Mouse (Mus musculus): ENCODE results near the gene Cdc14b. TPM values are rescaled to one million over a fixed set of nuclear protein-coding genes. Genes with fewer than 3 reads are reported as not detected.

Cdc14b gene
- polyA plus RNA-seq, 1 experiment from 2014 or later: 12.6 TPM

DNA sequence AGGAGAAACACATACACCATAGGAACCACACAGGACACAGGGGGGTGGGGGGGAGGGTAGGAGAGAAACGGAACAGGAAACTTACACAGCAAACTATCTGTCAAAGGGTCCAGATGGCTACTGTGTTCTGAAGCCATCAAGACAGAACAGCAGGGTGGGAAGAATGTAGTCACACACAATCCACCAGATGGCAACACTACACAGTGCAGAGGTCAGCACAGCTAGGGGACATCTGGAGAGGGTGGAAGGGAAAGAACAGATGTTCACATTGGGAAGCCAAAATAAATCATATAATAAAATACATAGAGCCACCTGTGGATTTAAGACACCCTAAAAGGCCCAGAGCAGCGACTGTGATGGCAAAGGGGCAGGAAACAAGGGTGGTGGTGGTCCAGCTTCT is 69.9 kb downstream of the Cdc14b start:
- no peak for DNase-seq (ENCODE audit: low spot score)
- 65% methylated on average over 2 of the region's 2 CpGs for WGBS
- no peak overlapping the region for H3K27ac ChIP-seq (replicated peaks)
- no peaks in the 10 kb centered on the region for H3K9me3 ChIP-seq (replicated peaks)
- peaks cover 8% of the 10 kb centered on the region for H3K36me3 ChIP-seq
- H3K27me3 ChIP-seq (ENCODE audit: low read depth, poor library complexity, severe bottlenecking): no peaks in the 10 kb centered on the region
- H3K4me3 ChIP-seq: no peak overlapping the region
- 0 out of 2 replicates have a peak, but pooled peaks cover 3% of the 10 kb centered on the region for H3K4me1 ChIP-seq

DNA sequence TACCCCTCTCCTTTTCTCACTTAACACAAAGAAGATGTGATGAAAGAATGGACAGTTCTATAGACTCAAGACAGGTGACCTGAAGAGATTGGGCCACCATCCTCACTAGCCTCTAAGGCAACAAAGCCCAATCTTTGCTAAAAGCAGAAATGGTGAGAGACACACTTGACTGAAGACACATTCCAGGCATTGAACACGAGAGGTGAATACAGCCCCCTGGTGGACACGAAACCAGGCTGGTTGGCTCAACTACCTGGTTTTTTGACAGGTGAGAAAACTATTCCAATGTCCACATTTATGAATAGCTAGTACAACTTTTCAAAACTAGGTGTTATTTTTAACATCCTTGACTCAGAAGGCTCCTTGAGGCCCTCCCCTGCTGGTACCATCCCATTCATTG is 70.4 kb downstream of the Cdc14b start:
- Histone ChIP-seq H3K36me3 (peaks cover 9% of the 10 kb centered on the region), H3K27me3 (ENCODE audit: low read depth, poor library complexity, severe bottlenecking) (no peaks in the 10 kb centered on the region), H3K4me3 (no peak overlapping the region), H3K4me1 (0 out of 2 replicates have a peak, but pooled peaks cover 3% of the 10 kb centered on the region), H3K9me3 (replicated peaks) (no peaks in the 10 kb centered on the region), H3K27ac (replicated peaks) (no peak overlapping the region)
- 78% methylated on average over 2 of the region's 2 CpGs for WGBS
- no peak for DNase-seq (ENCODE audit: low spot score)

DNA sequence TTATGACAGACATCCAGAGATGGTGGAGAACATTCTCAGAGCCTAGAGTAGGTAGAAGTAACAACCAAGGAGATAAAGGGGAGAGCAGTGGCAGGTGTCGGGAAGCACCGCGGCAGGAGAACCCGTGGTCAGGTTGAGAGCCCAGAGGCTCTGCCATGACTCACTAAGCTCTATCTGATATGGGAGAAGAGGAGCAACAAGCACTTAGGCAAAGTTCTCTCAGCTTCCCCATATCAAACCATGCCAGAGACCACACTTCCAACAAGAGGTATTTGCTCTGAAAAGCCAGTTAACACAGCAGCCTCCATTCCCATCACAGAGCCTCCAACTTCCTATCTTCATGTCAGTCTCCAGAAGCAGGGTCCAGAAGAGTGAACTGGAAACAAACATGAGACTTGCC is 74.2 kb downstream of the Cdc14b start:
- DNase-seq (ENCODE audit: low spot score): no peak
- H3K27ac ChIP-seq (replicated peaks): no peak overlapping the region
- peaks cover 17% of the 10 kb centered on the region for H3K36me3 ChIP-seq
- H3K4me1 ChIP-seq: 0 out of 2 replicates have a peak, but pooled peaks cover 3% of the 10 kb centered on the region
- H3K27me3 ChIP-seq (ENCODE audit: low read depth, poor library complexity, severe bottlenecking): no peaks in the 10 kb centered on the region
- no peak overlapping the region for H3K4me3 ChIP-seq
- no peaks in the 10 kb centered on the region for H3K9me3 ChIP-seq (replicated peaks)
- whole genome bisulfite sequencing: 97% methylated on average over 4 of the region's 4 CpGs

DNA sequence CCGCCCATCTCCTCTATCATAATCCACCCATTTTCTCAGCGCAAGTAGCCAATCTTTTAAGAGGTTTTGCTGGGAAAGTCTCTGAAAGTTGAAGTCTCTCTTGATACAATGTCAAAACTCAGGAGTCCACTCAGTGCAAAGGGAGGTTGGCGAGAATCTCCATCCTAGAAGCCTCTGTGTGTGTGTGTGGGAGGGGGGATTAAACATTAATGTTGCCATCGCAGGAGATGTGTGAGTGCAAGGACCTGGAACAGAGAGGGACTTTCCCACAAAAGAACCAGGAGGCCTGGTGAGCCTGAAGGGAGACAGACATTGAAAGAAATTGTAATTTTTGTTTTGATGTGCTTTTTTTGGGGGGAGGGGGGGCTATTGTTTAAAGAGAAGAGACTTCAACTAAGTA is 76.8 kb downstream of the Cdc14b start:
- Histone ChIP-seq H3K4me1 (0 out of 2 replicates have a peak, but pooled peaks cover 1% of the 10 kb centered on the region), H3K36me3 (peaks cover 23% of the 10 kb centered on the region), H3K9me3 (replicated peaks) (no peaks in the 10 kb centered on the region), H3K27ac (replicated peaks) (no peak overlapping the region), H3K27me3 (ENCODE audit: low read depth, poor library complexity, severe bottlenecking) (no peaks in the 10 kb centered on the region), H3K4me3 (no peak overlapping the region)
- 95% methylated on average over 4 of the region's 4 CpGs for WGBS
- no peak for DNase-seq (ENCODE audit: low spot score)

DNA sequence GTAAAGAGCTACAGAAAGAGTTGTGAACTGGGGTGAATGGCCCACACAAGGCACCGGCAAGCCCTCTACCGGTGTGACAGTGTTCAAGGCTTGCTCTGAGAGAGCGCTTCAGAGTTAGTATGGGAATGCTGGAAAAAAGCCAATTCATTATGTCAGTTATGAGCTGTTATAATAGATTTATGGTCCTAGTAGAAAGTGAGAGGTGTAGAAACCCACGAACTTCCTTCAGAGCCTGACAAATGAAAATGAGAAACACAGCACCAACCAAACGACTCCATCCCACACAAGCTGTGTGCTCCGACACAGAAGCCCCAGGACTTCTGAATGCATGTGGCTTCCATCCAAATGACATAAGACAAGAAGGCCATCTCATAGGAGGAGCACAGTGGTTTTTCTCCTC is 77.2 kb downstream of the Cdc14b start:
- H3K36me3 ChIP-seq: peaks cover 24% of the 10 kb centered on the region
- no peaks in the 10 kb centered on the region for H3K27me3 ChIP-seq (ENCODE audit: low read depth, poor library complexity, severe bottlenecking)
- H3K4me1 ChIP-seq: no peaks in the 10 kb centered on the region
- H3K9me3 ChIP-seq (replicated peaks): no peaks in the 10 kb centered on the region
- WGBS: 94% methylated on average over 6 of the region's 6 CpGs
- no peak for DNase-seq (ENCODE audit: low spot score)
- no peak overlapping the region for H3K4me3 ChIP-seq
- H3K27ac ChIP-seq (replicated peaks): no peak overlapping the region

DNA sequence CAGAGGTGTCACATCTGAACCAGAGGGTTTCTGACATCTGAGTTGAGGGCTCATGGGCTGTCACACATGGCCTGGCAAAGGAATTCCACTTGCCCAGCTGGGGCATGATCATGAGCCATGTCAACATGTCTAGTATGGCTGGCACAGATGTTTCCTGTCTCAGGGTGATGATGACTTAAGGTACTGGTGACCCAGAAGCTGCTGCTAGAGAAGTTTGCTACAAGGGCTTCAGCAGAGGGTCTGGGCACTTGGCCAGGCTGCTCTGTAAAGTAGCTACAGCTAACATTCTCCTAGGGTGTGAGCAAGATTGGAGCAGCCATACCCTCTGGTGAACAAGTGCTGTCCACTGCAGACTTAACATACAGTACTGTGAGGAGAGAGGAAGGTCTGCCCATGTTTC is 88.0 kb downstream of the Cdc14b start:
- no peaks in the 10 kb centered on the region for H3K4me1 ChIP-seq
- H3K9me3 ChIP-seq (replicated peaks): no peaks in the 10 kb centered on the region
- no peak for DNase-seq (ENCODE audit: low spot score)
- no peaks in the 10 kb centered on the region for H3K27me3 ChIP-seq (ENCODE audit: low read depth, poor library complexity, severe bottlenecking)
- H3K27ac ChIP-seq (replicated peaks): no peak overlapping the region
- peaks cover 39% of the 10 kb centered on the region for H3K36me3 ChIP-seq
- H3K4me3 ChIP-seq: no peak overlapping the region

DNA sequence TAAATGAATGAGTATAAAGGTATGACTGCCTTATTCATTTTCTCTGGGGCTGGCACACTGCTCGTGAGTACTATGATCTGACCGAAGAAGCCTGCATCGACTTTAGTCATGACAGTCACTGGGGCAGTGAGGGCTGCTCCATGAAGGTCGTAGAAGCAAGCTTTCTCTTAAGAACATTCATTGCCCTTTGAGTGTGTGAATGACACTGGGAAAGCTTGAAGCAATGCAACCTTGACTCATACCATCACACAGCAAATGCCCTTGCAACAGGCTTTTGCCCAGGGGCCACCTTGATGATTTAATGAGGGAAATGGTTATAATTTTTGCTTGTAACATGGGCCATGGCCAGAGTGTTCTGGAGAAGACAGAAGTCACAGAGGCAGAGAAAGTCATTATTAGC is 88.6 kb downstream of the Cdc14b start:
- Histone ChIP-seq H3K9me3 (replicated peaks) (no peaks in the 10 kb centered on the region), H3K4me3 (no peak overlapping the region), H3K4me1 (no peaks in the 10 kb centered on the region), H3K27me3 (ENCODE audit: low read depth, poor library complexity, severe bottlenecking) (no peaks in the 10 kb centered on the region), H3K36me3 (peaks cover 39% of the 10 kb centered on the region), H3K27ac (replicated peaks) (no peak overlapping the region)
- DNase-seq (ENCODE audit: low spot score): no peak
- WGBS: 92% methylated on average over 4 of the region's 4 CpGs

DNA sequence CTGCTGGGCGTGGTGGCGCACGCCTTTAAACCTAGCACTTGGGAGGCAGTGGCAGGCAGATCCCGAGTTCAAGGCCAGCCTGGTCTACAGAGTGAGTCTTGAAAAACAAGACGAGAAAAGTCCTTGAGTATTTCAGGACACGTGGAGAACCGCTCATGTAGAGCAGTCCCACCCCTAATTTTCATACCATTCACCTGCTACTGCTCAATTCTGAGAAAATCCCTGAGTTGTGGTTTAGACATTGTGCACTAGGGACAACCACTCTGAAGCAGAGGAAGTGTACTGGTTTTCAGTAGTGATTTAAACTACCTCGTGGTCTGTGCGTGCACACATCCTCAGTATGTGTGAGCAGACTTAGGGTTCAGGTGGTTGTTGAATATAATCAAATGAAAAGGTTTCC is 89.5 kb downstream of the Cdc14b start:
- H3K36me3 ChIP-seq: peaks cover 43% of the 10 kb centered on the region
- H3K4me1 ChIP-seq: no peaks in the 10 kb centered on the region
- 93% methylated on average over 9 of the region's 9 CpGs for WGBS
- no peak overlapping the region for H3K4me3 ChIP-seq
- no peak overlapping the region for H3K27ac ChIP-seq (replicated peaks)
- no peaks in the 10 kb centered on the region for H3K27me3 ChIP-seq (ENCODE audit: low read depth, poor library complexity, severe bottlenecking)
- H3K9me3 ChIP-seq (replicated peaks): no peaks in the 10 kb centered on the region
- DNase-seq (ENCODE audit: low spot score): no peak

DNA sequence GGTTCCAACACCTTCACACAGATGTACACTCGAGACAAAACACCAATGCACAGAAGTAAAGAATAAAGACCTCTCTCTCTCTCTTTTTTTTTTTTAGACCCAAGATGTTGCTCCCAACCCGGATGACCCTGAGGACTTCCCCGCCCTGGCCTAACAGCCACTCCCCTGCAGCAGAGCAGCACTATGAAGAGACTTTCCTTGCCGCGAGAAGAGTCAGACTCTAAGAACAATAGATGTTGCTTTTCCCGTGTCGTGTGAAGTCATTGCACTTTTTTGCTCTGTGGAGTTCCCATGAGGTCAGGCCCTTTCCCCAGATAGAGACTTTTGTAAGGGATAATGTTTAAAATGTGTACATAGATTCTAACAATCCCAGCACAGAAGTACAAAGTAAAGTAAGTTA is 89.9 kb downstream of the Cdc14b start:
- no peak overlapping the region for H3K4me3 ChIP-seq
- no peaks in the 10 kb centered on the region for H3K27me3 ChIP-seq (ENCODE audit: low read depth, poor library complexity, severe bottlenecking)
- H3K27ac ChIP-seq (replicated peaks): no peak overlapping the region
- no peaks in the 10 kb centered on the region for H3K4me1 ChIP-seq
- 81% methylated on average over 7 of the region's 7 CpGs for WGBS
- H3K9me3 ChIP-seq (replicated peaks): no peaks in the 10 kb centered on the region
- DNase-seq (ENCODE audit: low spot score): no peak
- peaks cover 47% of the 10 kb centered on the region for H3K36me3 ChIP-seq

DNA sequence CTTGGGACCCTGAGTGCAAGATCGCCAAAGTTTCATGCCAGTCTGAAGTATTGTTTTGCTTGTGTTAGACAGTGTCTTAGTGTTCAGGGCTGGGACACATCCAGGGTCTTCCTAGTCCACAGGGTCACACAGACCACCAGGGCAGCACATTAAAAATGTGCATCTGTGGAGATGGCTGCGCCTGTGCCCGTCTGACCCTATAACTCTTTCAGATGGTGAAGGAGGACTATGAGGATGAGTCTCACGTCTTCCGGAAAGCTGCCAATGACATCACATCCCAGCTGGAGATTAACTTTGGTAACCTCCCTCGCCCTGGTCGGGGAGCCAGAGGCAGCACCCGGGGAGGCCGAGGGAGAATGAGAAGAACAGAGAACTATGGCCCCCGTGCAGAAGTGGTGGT is 90.7 kb downstream of the Cdc14b start:
- WGBS: 85% methylated on average over 10 of the region's 10 CpGs
- no peak overlapping the region for H3K4me3 ChIP-seq
- H3K27me3 ChIP-seq (ENCODE audit: low read depth, poor library complexity, severe bottlenecking): no peaks in the 10 kb centered on the region
- peaks cover 48% of the 10 kb centered on the region for H3K36me3 ChIP-seq
- H3K27ac ChIP-seq (replicated peaks): no peak overlapping the region
- H3K4me1 ChIP-seq: peaks cover 1% of the 10 kb centered on the region
- no peaks in the 10 kb centered on the region for H3K9me3 ChIP-seq (replicated peaks)
- no peak for DNase-seq (ENCODE audit: low spot score)

DNA sequence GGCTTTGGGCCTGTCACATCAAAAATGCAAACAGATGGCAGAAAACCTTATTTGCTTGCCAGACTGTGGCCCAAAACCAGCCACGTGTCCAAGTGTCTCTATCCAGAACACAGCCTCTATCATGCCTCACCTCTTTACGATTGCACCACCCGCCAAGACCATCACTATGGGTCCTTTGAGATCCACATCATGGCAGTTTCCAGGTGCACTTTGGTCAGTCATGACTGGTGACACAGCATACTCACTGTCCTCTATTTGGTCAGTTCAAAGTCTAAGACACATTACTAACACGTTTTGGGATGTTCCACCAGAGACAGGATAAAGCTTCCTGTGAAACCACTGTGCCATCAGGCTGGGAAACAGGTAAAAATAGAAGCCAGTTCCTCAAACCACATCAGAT is 91.5 kb downstream of the Cdc14b start:
- H3K9me3 ChIP-seq (replicated peaks): no peaks in the 10 kb centered on the region
- no peak overlapping the region for H3K4me3 ChIP-seq
- H3K27me3 ChIP-seq (ENCODE audit: low read depth, poor library complexity, severe bottlenecking): no peaks in the 10 kb centered on the region
- DNase-seq (ENCODE audit: low spot score): no peak
- peaks cover 51% of the 10 kb centered on the region for H3K36me3 ChIP-seq
- 92% methylated on average over 4 of the region's 4 CpGs for WGBS
- no peak overlapping the region for H3K27ac ChIP-seq (replicated peaks)
- H3K4me1 ChIP-seq: peaks cover 9% of the 10 kb centered on the region

DNA sequence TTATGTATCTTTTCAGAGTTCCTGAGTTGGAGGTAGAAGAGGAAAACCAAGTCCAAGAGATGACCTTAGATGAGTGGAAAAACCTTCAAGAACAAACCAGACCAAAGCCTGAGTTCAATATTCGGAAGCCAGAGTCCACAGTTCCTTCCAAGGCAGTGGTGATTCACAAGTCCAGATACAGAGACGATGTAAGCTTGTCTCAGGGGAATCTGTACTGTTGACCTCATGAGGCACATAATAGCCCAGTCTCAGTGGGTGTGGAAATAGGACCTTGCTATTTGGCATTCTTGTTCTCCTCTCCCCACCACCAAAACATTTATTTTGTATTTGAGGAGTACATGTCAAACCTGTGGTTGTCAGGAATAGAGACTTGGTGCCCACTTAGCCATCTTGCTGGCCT is 93.0 kb downstream of the Cdc14b start:
- H3K9me3 ChIP-seq (replicated peaks): no peaks in the 10 kb centered on the region
- DNase-seq (ENCODE audit: low spot score): no peak
- peaks cover 20% of the 10 kb centered on the region for H3K4me1 ChIP-seq
- H3K27me3 ChIP-seq (ENCODE audit: low read depth, poor library complexity, severe bottlenecking): no peaks in the 10 kb centered on the region
- H3K27ac ChIP-seq (replicated peaks): no peak overlapping the region
- peaks cover 57% of the 10 kb centered on the region for H3K36me3 ChIP-seq
- H3K4me3 ChIP-seq: no peak overlapping the region
- 89% methylated on average over 2 of the region's 2 CpGs for WGBS

DNA sequence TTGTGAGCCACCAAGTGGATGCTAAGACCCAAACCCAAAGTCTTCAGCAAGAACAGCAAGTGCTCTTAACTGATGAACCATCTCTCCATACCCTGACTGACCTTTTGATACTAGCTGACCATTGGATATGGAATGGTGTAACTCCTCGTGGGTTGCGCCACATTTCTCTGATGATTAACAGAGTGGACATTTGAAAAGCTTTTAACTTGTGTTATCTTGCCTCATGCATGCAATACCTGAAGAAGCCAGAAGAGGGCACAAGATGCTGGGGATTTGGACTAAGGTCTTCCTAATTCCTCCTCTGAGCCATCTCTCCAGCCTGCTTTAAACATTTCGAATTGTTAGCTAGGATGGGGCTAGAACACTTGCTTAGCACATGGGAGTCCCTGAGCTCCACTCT is 94.2 kb downstream of the Cdc14b start:
- H3K4me3 ChIP-seq: no peak overlapping the region
- WGBS: 89% methylated on average over 3 of the region's 3 CpGs
- no peaks in the 10 kb centered on the region for H3K27me3 ChIP-seq (ENCODE audit: low read depth, poor library complexity, severe bottlenecking)
- H3K36me3 ChIP-seq: peaks cover 50% of the 10 kb centered on the region
- H3K4me1 ChIP-seq: peaks cover 20% of the 10 kb centered on the region
- H3K27ac ChIP-seq (replicated peaks): no peak overlapping the region
- no peaks in the 10 kb centered on the region for H3K9me3 ChIP-seq (replicated peaks)
- no peak for DNase-seq (ENCODE audit: low spot score)

DNA sequence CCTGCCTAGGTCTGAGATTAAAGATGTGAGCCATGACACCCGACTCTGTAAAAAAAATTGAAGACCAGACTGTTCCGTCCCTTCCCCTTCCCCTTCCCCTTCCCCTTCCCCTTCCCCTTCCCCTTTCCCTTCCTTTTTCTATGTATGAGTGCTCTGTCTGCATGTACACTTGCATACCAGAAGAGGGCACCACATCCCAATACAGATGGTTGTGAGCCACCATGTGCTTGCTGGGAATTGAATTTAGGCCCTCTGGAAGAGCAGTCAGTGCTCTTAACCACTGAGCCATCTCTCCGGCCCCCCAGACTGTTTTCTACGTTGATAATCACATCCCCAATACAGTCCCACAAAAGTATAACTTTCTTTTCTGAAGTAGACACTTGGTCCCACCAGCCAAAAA is 94.8 kb downstream of the Cdc14b start:
- 85% methylated on average over 4 of the region's 4 CpGs for WGBS
- Histone ChIP-seq H3K4me3 (no peak overlapping the region), H3K27me3 (ENCODE audit: low read depth, poor library complexity, severe bottlenecking) (no peaks in the 10 kb centered on the region), H3K27ac (replicated peaks) (no peak overlapping the region), H3K9me3 (replicated peaks) (no peaks in the 10 kb centered on the region), H3K4me1 (peaks cover 20% of the 10 kb centered on the region), H3K36me3 (peaks cover 44% of the 10 kb centered on the region)
- DNase-seq (ENCODE audit: low spot score): no peak
